Mouse (Mus musculus) heart, adult 8-10 months (tissue): Measurements from ENCODE around the gene Antxrl. TPM values are rescaled to one million over a fixed set of nuclear protein-coding genes. Genes with fewer than 3 reads are reported as not detected.

Experiments used
- DNase-seq: peaks from one replicate; pipeline ENCODE4 v3.0.0; 2022; ENCODE audit warnings: low spot score
- total RNA-seq, 4 experiments: library from RNA; stranded (reverse); gene quantifications; 2 replicates each; pipeline ENCODE4 v1.2.4; 2022

Antxrl gene
- total RNA-seq, 4 experiments from 2014 or later, result not detected

DNA sequence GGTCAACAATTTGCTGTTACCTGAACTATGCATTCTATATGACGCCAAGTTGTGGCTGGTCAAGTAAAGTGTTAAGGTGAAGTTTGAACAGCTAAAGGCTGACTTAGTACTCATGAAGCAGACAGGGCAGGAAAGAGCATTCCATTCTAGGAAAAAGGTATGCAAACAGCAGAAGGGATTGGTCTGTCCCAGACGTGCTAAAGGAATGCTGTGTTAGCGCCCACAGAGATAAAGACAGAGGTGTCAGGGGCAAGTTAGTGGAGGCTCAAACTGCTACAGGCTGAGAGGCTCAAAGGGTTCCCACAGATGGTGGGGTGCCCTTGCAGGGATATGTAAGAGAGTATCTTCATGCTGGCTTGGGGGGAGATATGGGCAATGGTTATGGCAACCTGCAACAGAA, 51.3 kb downstream of the Antxrl start:
- no peak for DNase-seq

GRCm38 (mm10) chr14:34104892-34105291, 52.4 kb downstream of the Antxrl start:
- DNase-seq, result peak; percentile 67

DNA sequence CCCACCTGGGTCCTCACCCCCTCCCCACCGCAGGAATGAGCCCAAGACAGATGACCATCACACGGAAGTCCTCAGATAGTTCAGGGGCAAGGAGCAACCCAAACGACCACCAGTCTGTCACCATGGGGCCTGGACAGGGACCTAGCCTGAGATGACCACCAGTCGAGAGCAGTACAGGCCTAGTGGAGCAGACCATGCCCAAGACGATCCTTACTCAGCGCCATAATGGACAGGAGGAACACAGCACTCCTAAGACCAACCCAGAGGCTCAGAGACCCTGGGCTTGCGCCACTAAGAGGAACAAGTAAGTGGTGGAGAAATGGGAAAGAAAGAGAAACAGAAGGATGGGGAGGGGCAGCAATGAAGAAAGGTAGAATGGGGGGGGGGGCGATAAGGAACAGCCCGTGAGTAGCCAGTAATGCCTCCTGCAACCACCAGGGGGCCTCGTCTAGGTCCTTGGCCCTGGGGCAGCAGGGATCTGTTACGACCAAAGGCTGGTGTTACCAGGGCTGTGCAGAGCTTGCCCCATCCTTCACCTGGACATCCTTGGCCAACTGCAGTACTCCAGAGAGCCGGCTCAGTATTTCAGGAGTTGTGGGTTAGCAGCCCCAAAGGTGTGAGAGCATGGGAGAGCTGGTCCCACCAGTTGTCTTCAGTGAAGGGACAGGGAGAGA, 54.0 kb downstream of the Antxrl start:
- no peak for DNase-seq

GRCm38 (mm10) chr14:34107594-34107993, 55.1 kb downstream of the Antxrl start:
- DNase-seq, result no peak

- no peak for DNase-seq
Observed at GRCm38 (mm10) chr14:34114311-34114710, 61.8 kb downstream of the Antxrl start.

DNA sequence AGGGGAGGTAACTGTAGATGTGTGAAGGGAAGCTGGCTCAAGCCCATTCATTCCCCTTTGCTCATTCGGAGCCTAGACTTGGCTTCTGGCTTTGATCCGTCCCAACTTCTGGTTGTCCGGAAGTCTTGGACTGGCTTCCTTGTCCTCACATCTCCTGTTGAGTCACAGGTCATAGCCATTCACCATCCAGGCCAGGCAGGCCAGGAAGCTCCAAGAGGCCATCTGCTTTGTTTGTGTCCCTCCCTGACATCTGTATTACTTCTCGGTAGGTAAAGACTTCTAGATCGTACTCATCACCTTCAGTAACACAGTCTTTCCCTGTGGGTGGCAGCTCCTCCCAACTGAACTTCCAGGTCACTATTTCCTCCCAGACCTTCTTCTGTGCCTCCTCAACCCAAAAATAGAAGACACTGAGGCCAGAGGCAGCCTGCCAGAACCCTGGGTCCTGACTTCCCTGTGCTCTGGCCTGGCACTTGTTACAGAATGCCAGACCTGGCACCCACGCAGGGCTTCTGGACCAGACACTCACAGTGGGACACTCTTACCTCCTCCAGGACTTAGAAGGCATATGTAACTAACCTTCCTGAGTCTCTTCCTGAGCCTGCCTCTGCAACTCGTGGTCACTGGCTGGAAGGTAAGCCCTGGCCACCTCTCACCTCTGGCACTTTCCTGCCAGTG, 66.7 kb downstream of the Antxrl start:
- DNase-seq, result peak; percentile 14

GRCm38 (mm10) chr14:34120016-34120910, 67.8 kb downstream of the Antxrl start:
- DNase-seq, result peak; percentile 21

GRCm38 (mm10) chr14:34120923-34121351, 68.4 kb downstream of the Antxrl start:
- no peak for DNase-seq

- DNase-seq, result no peak
Observed at GRCm38 (mm10) chr14:34121691-34122090, 69.2 kb downstream of the Antxrl start.

Other genes with a start within 250 kb of the Antxrl start
- 1 to 10 TPM in 1 of 4 experiments, under 1 TPM in 3; 0.52 to 1.5 (median 0.78) TPM for gene Gdf10, start 129.1 kb upstream of the Antxrl start, total RNA-seq
- gene Gdf2, start 111.7 kb upstream of the Antxrl start, total RNA-seq, result under 1 TPM; 0.11 to 0.24 (median 0.20) TPM
- not detected for gene Rbp3, start 98.7 kb upstream of the Antxrl start, total RNA-seq
- not detected for gene Zfp488, start 73.9 kb upstream of the Antxrl start, total RNA-seq
- not detected for gene Gm30083, start 37.5 kb upstream of the Antxrl start, total RNA-seq
- gene Gm5460, start 35.9 kb upstream of the Antxrl start, total RNA-seq, result not detected
- gene Anxa8, start 33.3 kb downstream of the Antxrl start, total RNA-seq, result 1 to 10 TPM; 1.8 to 5.8 (median 3.6) TPM
- not detected for gene A630023A22Rik, start 50.0 kb downstream of the Antxrl start, total RNA-seq
- under 1 TPM; 0.09 to 0.28 (median 0.18) TPM for gene Npy4r, start 99.8 kb downstream of the Antxrl start, total RNA-seq
- gene Gprin2, start 148.9 kb downstream of the Antxrl start, total RNA-seq, result under 1 TPM; 0.08 to 0.29 (median 0.09) TPM
- gene Syt15, start 166.9 kb downstream of the Antxrl start, total RNA-seq, result under 1 TPM; 0.47 to 0.66 (median 0.53) TPM